Mouse (Mus musculus) ES-Bruce4 (cell line): ENCODE results near the gene Bhlhe41.

Experiments
- CTCF ChIP-seq: IDR thresholded peaks from one replicate; pipeline ENCODE4 v1.8.1; 2011; ENCODE audit warnings: low read depth, low read length
- EP300 ChIP-seq: IDR thresholded peaks from 2 replicates; pipeline ENCODE4 v1.6.1; 2011; ENCODE audit warnings: low read depth, low read length; ENCODE audit not compliant: insufficient read depth
- POLR2A ChIP-seq: IDR thresholded peaks from one replicate; pipeline ENCODE4 v1.8.1; 2011; ENCODE audit warnings: low read length; ENCODE audit not compliant: insufficient read depth

DNA sequence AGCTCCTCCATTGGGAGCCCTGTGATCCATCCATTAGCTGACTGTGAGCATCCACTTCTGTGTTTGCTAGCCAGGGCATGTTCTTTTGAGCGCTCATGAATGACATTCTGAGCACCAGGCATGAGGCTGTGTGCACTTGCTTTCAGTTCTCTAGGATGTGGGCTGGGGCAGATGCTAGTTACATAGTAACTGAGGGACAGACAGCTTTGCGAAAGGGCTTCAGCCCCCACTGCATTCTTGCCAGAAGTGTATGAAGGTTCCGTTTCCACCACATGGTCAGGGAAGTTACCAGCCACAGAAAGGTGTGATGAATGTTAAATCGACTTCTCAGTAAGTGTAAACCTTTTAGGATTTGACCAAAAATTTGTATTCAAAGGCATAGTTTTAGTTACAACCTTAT, 18.3 kb upstream of the Bhlhe41 start:
- no peak for TF ChIP-seq CTCF
- no peak for TF ChIP-seq POLR2A
- no peak for TF ChIP-seq EP300
